Mouse (Mus musculus) heart, adult 2 months (tissue): ENCODE results near the gene Dguok.

Source experiments
- CTCF ChIP-seq: fragments of 200-600 bp; IDR thresholded peaks from 2 replicates; pipeline ENCODE4 v1.8.1; 2022; ENCODE audit warnings: antibody characterized with exemption, mild to moderate bottlenecking, moderate library complexity
- EP300 ChIP-seq: fragments of 200-500 bp; IDR thresholded peaks from 2 replicates; pipeline ENCODE4 v1.6.1; 2011; ENCODE audit warnings: low read depth, low read length, control low read depth; ENCODE audit not compliant: insufficient read depth
- POLR2A ChIP-seq: fragments of 200-500 bp; IDR thresholded peaks from 2 replicates; pipeline ENCODE4 v1.6.1; 2011; ENCODE audit warnings: mild to moderate bottlenecking, low read depth, low read length, control low read depth; ENCODE audit not compliant: insufficient read depth

- TF ChIP-seq POLR2A (no peak), CTCF (no peak), EP300 (no peak)
Measured at GRCm38 (mm10) chr6:83488200-83488599, 18.6 kb downstream of the Dguok start.
